Mouse (Mus musculus): Measurements from ENCODE around the gene Vmn2r17. TPM values are rescaled to one million over a fixed set of nuclear protein-coding genes. Genes with fewer than 3 reads are reported as not detected.

Vmn2r17 gene
- not detected in 2 replicates for polyA plus RNA-seq (2012; rRNA removed)

DNA sequence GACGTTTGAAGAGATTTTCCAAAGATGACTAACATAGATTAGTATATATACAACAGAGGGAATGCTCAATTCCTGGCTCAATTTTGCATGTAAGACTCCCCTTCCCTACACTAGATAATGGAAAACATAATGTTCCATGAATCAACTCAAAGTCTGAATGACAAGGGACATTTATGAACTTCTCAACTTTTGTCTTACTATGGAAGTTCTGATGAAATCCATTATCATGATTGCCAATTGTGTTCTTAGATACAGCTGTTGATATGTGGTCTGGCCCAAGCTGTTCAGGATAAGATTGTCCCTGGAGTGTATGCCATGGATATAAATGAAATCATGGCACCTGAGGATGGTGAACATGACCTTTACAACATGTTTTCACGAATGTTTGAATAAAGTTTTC, at the start of gene Vmn2r17:
Vmn2r17 (plus strand) TSS at position 301 of the 400 bp plus-strand sequence.
- no peak for DNase-seq (ENCODE audit: low read depth)
- no peak for TF ChIP-seq POLR2A (IDR thresholded peaks at IDR 0.05; ENCODE audit: borderline replicate concordance, extremely low read depth, insufficient read depth, insufficient read length, poor library complexity, severe bottlenecking)
- TF ChIP-seq CTCF (IDR thresholded peaks at IDR 0.05; ENCODE audit: borderline replicate concordance, extremely low read depth, insufficient read depth, insufficient read length): no peak

DNA sequence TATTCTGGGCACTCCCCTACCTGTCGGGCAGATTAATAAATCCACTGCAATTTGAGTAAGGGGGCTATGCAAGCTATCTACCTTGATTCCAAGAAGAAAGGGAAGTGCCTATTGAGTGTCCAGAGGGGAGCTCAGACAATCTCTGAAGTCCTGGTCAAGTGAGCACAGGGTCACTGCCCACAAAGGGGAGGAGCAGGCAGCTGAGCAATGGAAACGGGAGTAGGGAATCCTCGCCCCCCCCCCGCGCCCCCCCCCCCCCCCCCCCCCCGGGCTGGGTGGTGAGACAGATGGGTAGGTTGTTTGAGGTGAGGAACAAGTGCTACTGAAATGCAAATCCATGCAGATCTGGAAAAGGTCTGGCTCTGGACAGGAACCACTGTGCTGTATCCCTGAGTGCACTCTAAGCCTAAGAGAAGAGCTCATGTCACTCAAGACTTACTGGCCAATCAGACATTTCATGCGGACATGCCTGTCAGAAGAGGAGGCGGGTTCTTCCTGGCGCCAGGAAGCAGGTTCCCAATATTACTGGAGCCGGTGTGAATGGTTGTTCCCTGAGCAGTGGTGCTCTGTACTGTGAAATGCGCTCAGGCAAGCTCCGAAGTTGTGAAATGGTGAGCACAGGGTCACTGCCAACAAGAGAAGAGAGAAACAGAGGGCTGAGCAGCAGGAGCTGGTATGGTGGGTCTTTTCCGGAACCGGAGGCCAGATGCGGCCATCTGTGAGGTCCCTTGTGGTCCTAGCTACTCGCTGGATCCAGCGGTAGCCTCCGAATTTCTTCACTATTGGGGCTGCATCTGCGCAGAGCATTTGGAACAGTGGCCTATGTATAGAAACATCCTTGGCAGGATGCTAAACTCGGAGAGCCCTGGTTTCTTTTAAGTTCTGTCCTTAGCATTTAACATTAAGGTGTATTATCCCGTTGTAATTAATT, 47.4 kb downstream of the Vmn2r17 start:
- DNase-seq (ENCODE audit: low read depth): peak; percentile 30
- TF ChIP-seq CTCF (IDR thresholded peaks at IDR 0.05; ENCODE audit: borderline replicate concordance, extremely low read depth, insufficient read depth, insufficient read length) (no peak), POLR2A (IDR thresholded peaks at IDR 0.05; ENCODE audit: borderline replicate concordance, extremely low read depth, insufficient read depth, insufficient read length, poor library complexity, severe bottlenecking) (no peak)

DNA sequence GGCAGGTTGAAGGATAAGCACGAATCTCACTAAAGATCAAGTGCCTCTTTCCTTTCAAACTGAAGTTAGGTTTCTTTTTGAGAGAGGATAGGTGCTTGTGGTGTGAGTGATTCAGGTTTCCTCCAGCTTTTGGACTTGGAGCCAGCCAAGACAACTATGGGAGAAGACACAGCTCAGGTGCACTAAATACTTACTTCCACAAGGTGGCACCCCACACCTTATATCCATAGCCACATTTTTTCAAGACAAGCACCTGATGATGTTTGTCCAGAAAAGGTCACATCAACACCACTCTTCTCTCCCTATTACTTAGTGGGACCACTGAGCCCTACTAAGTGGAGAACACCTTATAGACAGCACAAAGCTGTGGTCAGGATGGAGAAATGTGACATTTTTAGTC, 87.2 kb downstream of the Vmn2r17 start:
- peak; percentile 29 for DNase-seq (ENCODE audit: low read depth)
- TF ChIP-seq CTCF (IDR thresholded peaks at IDR 0.05; ENCODE audit: borderline replicate concordance, extremely low read depth, insufficient read depth, insufficient read length): peak; percentile 25; the same call in 1 of the 2 replicates
- TF ChIP-seq POLR2A (IDR thresholded peaks at IDR 0.05; ENCODE audit: borderline replicate concordance, extremely low read depth, insufficient read depth, insufficient read length, poor library complexity, severe bottlenecking): no peak

Other genes starting within 250 kb of the Vmn2r17 start
- gene Vmn2r13, start 227.5 kb upstream of the Vmn2r17 start, polyA plus RNA-seq (2012; rRNA removed): not detected in 2 replicates
- not detected in 2 replicates for gene Vmn2r14, start 195.0 kb upstream of the Vmn2r17 start, polyA plus RNA-seq (2012; rRNA removed)
- gene Vmn2r15, start 122.0 kb upstream of the Vmn2r17 start, polyA plus RNA-seq (2012; rRNA removed): not detected in 2 replicates
- not detected in 2 replicates for gene Vmn2r16, start 89.5 kb upstream of the Vmn2r17 start, polyA plus RNA-seq (2012; rRNA removed)
- gene Crlf2, start 139.3 kb downstream of the Vmn2r17 start, polyA plus RNA-seq (2012; rRNA removed): 26.7 and 27.1 TPM in 2 replicates

Measured in brain, embryonic 14.5 days (tissue).